Mouse (Mus musculus): ENCODE measurements around the gene Zfp750. TPM values are rescaled to one million over a fixed set of nuclear protein-coding genes. Genes with fewer than 3 reads are reported as not detected.

Zfp750 gene
- polyA plus RNA-seq, 1 experiment from 2014 or later: 0.62 TPM

- WGBS: 89% methylated on average over 7 of the region's 7 CpGs
- Histone ChIP-seq H3K4me1 (ENCODE audit: control insufficient read depth, insufficient read depth, low read length) (peaks cover 20% of the 10 kb centered on the region), H3K27me3 (replicated peaks; ENCODE audit: control insufficient read depth, insufficient read depth, low read length) (no peaks in the 10 kb centered on the region), H3K27ac (ENCODE audit: low read length) (no peak overlapping the region), H3K4me2 (ENCODE audit: low read depth, low read length) (no peak overlapping the region), H3K4me3 (ENCODE audit: low read length) (no peak overlapping the region), H3K36me3 (ENCODE audit: control insufficient read depth, insufficient read depth, low read length) (no peaks in the 10 kb centered on the region), H3K9ac (ENCODE audit: low read depth, low read length) (no peak overlapping the region), H3K9me3 (ENCODE audit: control insufficient read depth, low read length) (no peaks in the 10 kb centered on the region)
- no peak for ATAC-seq
Measured at GRCm38 (mm10) chr11:121552846-121553457, 33.8 kb upstream of the Zfp750 start.

- 74% methylated on average over 4 of the region's 4 CpGs for WGBS
- Histone ChIP-seq H3K4me3 (ENCODE audit: low read length) (no peak overlapping the region), H3K27ac (ENCODE audit: low read length) (no peak overlapping the region), H3K9ac (ENCODE audit: low read depth, low read length) (no peak overlapping the region), H3K27me3 (replicated peaks; ENCODE audit: control insufficient read depth, insufficient read depth, low read length) (no peaks in the 10 kb centered on the region), H3K9me3 (ENCODE audit: control insufficient read depth, low read length) (no peaks in the 10 kb centered on the region), H3K36me3 (ENCODE audit: control insufficient read depth, insufficient read depth, low read length) (no peaks in the 10 kb centered on the region), H3K4me2 (ENCODE audit: low read depth, low read length) (no peak overlapping the region), H3K4me1 (ENCODE audit: control insufficient read depth, insufficient read depth, low read length) (peaks cover 25% of the 10 kb centered on the region)
- ATAC-seq: no peak
Measured at GRCm38 (mm10) chr11:121552167-121552566, 33.0 kb upstream of the Zfp750 start.

GRCm38 (mm10) chr11:121551206-121551799 lies 32.2 kb upstream of the Zfp750 start:
- Histone ChIP-seq H3K9me3 (ENCODE audit: control insufficient read depth, low read length) (no peaks in the 10 kb centered on the region), H3K9ac (ENCODE audit: low read depth, low read length) (no peak overlapping the region), H3K4me1 (ENCODE audit: control insufficient read depth, insufficient read depth, low read length) (peaks cover 27% of the 10 kb centered on the region), H3K27ac (ENCODE audit: low read length) (no peak overlapping the region), H3K27me3 (replicated peaks; ENCODE audit: control insufficient read depth, insufficient read depth, low read length) (no peaks in the 10 kb centered on the region), H3K4me2 (ENCODE audit: low read depth, low read length) (no peak overlapping the region), H3K4me3 (ENCODE audit: low read length) (no peak overlapping the region), H3K36me3 (ENCODE audit: control insufficient read depth, insufficient read depth, low read length) (no peaks in the 10 kb centered on the region)
- 85% methylated on average over 5 of the region's 5 CpGs for WGBS
- no peak for ATAC-seq

GRCm38 (mm10) chr11:121549843-121550647 lies 30.9 kb upstream of the Zfp750 start:
- ATAC-seq: peak; percentile 24
- Histone ChIP-seq H3K4me1 (ENCODE audit: control insufficient read depth, insufficient read depth, low read length) (peaks cover 32% of the 10 kb centered on the region), H3K4me2 (ENCODE audit: low read depth, low read length) (0 out of 2 replicates have a peak overlapping the region, but pooled peaks have one; percentile 1), H3K36me3 (ENCODE audit: control insufficient read depth, insufficient read depth, low read length) (no peaks in the 10 kb centered on the region), H3K9me3 (ENCODE audit: control insufficient read depth, low read length) (no peaks in the 10 kb centered on the region), H3K27ac (ENCODE audit: low read length) (peak overlapping the region; percentile 0; the same call in 1 of the 2 replicates), H3K27me3 (replicated peaks; ENCODE audit: control insufficient read depth, insufficient read depth, low read length) (no peaks in the 10 kb centered on the region), H3K4me3 (ENCODE audit: low read length) (no peak overlapping the region), H3K9ac (ENCODE audit: low read depth, low read length) (no peak overlapping the region)
- WGBS: 56% methylated on average over 17 of the region's 17 CpGs

- H3K4me3 ChIP-seq (ENCODE audit: low read length): no peak overlapping the region
- no peaks in the 10 kb centered on the region for H3K9me3 ChIP-seq (ENCODE audit: control insufficient read depth, low read length)
- no peak overlapping the region for H3K27ac ChIP-seq (ENCODE audit: low read length)
- peak; percentile 3; the same call in 1 of the 2 replicates for ATAC-seq
- H3K9ac ChIP-seq (ENCODE audit: low read depth, low read length): no peak overlapping the region
- H3K27me3 ChIP-seq (replicated peaks; ENCODE audit: control insufficient read depth, insufficient read depth, low read length): no peaks in the 10 kb centered on the region
- peaks cover 34% of the 10 kb centered on the region for H3K4me1 ChIP-seq (ENCODE audit: control insufficient read depth, insufficient read depth, low read length)
- WGBS: 64% methylated on average over 12 of the region's 12 CpGs
- 0 out of 2 replicates have a peak overlapping the region, but pooled peaks have one; percentile 1 for H3K4me2 ChIP-seq (ENCODE audit: low read depth, low read length)
- no peaks in the 10 kb centered on the region for H3K36me3 ChIP-seq (ENCODE audit: control insufficient read depth, insufficient read depth, low read length)
Measured at GRCm38 (mm10) chr11:121548996-121549842, 30.1 kb upstream of the Zfp750 start.

GRCm38 (mm10) chr11:121547925-121548324 lies 28.8 kb upstream of the Zfp750 start:
- Histone ChIP-seq H3K4me2 (ENCODE audit: low read depth, low read length) (no peak overlapping the region), H3K4me3 (ENCODE audit: low read length) (no peak overlapping the region), H3K9ac (ENCODE audit: low read depth, low read length) (no peak overlapping the region), H3K36me3 (ENCODE audit: control insufficient read depth, insufficient read depth, low read length) (no peaks in the 10 kb centered on the region), H3K9me3 (ENCODE audit: control insufficient read depth, low read length) (no peaks in the 10 kb centered on the region), H3K27ac (ENCODE audit: low read length) (0 out of 2 replicates have a peak overlapping the region, but pooled peaks have one; percentile 28), H3K4me1 (ENCODE audit: control insufficient read depth, insufficient read depth, low read length) (peaks cover 35% of the 10 kb centered on the region), H3K27me3 (replicated peaks; ENCODE audit: control insufficient read depth, insufficient read depth, low read length) (no peaks in the 10 kb centered on the region)
- 97% methylated on average over 4 of the region's 4 CpGs for WGBS
- ATAC-seq: no peak

- Histone ChIP-seq H3K36me3 (ENCODE audit: control insufficient read depth, insufficient read depth, low read length) (no peaks in the 10 kb centered on the region), H3K4me3 (ENCODE audit: low read length) (no peak overlapping the region), H3K9me3 (ENCODE audit: control insufficient read depth, low read length) (no peaks in the 10 kb centered on the region), H3K4me2 (ENCODE audit: low read depth, low read length) (no peak overlapping the region), H3K27me3 (replicated peaks; ENCODE audit: control insufficient read depth, insufficient read depth, low read length) (no peaks in the 10 kb centered on the region), H3K4me1 (ENCODE audit: control insufficient read depth, insufficient read depth, low read length) (peaks cover 33% of the 10 kb centered on the region), H3K9ac (ENCODE audit: low read depth, low read length) (no peak overlapping the region), H3K27ac (ENCODE audit: low read length) (no peak overlapping the region)
- 68% methylated on average over 5 of the region's 5 CpGs for WGBS
- ATAC-seq: 0 out of 2 replicates have a peak, but pooled peaks have one; percentile 4
Measured at GRCm38 (mm10) chr11:121547234-121547633, 28.1 kb upstream of the Zfp750 start.

GRCm38 (mm10) chr11:121545398-121546034 lies 26.4 kb upstream of the Zfp750 start:
- H3K27me3 ChIP-seq (replicated peaks; ENCODE audit: control insufficient read depth, insufficient read depth, low read length): no peaks in the 10 kb centered on the region
- peaks cover 33% of the 10 kb centered on the region for H3K4me1 ChIP-seq (ENCODE audit: control insufficient read depth, insufficient read depth, low read length)
- no peak for ATAC-seq
- no peaks in the 10 kb centered on the region for H3K36me3 ChIP-seq (ENCODE audit: control insufficient read depth, insufficient read depth, low read length)
- H3K27ac ChIP-seq (ENCODE audit: low read length): peak overlapping the region; percentile 24; the same call in 1 of the 2 replicates
- H3K4me3 ChIP-seq (ENCODE audit: low read length): no peak overlapping the region
- H3K9me3 ChIP-seq (ENCODE audit: control insufficient read depth, low read length): no peaks in the 10 kb centered on the region
- 66% methylated on average over 3 of the region's 3 CpGs for WGBS
- no peak overlapping the region for H3K9ac ChIP-seq (ENCODE audit: low read depth, low read length)
- H3K4me2 ChIP-seq (ENCODE audit: low read depth, low read length): no peak overlapping the region
